Mouse (Mus musculus): ENCODE measurements at regions not wholly inside any gene's neighbourhood (a gene's known extent, or its start where the extent isn't known, plus 50 kb on each side); places are given as distances from the start of the nearest gene placed in this dataset.

DNA sequence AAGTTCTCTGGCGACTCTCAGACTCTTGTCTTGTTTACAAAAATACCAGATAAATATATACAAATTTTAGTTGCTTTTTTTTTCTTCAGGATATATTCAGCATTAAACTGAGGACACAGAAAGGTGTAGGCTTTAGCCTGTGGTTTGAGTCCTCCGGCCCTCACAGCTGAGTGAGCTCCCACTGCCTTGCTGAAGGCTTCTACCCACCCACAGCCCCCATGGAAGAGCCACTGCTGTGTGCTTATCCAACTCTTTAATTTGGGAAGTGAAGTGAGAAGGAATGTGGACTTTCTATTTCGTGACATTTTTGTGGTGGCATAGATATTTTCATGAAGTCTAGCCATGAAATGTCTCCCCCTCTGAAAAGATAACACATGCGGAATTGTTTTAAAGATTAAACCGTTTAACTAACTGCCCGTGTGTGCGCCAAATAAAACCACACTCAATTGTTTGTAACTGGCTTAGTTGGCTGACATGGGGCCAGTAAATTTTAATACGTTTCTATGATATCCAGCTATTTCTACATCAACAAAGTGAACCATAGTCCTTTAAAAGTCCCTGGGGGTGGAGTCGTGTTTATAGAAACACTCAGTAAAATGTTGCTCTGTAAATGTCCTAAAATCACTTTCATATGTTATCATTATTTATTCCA lies 174.1 kb downstream of the Slc38a4 start:
- no peak for ATAC-seq (ENCODE audit: poor library complexity, severe bottlenecking)

DNA sequence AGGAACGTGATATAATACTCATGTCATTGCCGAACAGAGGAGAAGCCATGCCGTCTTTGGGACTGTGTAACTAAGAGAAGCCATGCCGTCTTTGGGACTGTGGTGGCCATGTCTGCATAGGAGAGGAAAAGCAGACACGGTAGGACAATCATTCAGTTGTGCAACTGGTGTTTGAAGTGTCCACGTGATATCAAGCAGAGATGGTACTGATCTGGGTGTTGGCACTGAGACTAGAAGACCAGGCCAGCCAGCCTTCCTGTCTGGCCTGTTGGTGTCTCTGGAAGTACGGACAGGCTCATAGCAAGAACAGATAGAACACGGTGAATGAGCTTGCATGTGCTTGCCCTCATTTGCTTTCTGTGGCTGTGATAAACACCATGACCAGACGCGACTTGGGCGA lies 175.7 kb downstream of the Slc38a4 start:
- no peak for ATAC-seq (ENCODE audit: poor library complexity, severe bottlenecking)

DNA sequence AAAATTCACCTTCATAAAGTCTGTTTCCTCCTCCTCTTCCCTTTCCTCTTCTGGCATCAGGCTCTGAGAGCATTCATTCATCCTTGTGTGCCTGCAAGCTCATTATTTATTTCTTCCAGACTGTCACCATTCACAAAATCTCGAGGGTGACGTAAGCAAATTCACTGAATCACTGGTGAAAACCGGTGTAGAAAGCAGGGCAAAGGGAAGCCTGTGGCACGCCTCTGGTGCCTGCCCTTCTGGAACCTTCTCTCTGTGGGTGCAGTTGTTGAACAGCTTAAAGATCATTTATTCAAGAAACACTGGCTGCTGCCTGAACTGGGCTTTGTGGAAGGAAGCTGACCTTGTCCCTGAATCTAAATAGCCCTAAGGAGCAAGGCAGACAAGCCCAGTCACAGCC lies 177.0 kb downstream of the Slc38a4 start:
- no peak for ATAC-seq (ENCODE audit: poor library complexity, severe bottlenecking)

DNA sequence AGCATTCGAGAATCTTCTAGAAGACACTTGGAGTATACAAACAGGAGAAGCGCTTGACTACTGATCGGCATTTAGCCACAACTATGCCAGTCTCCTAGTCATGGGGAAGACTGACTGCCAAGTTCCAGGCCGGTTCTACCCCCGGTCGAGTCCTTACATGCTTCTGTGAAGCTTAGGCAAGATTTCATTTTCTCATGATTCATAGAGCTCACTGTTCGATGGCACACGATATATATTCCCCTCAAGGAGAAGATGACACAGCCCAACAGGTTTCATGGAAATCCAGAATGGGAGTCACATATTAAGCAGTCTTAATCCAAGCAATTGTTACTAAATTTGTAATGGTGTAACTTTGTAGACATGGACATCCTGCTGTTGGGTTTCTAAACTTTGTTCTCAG lies 177.8 kb downstream of the Slc38a4 start:
- no peak for ATAC-seq (ENCODE audit: poor library complexity, severe bottlenecking)

DNA sequence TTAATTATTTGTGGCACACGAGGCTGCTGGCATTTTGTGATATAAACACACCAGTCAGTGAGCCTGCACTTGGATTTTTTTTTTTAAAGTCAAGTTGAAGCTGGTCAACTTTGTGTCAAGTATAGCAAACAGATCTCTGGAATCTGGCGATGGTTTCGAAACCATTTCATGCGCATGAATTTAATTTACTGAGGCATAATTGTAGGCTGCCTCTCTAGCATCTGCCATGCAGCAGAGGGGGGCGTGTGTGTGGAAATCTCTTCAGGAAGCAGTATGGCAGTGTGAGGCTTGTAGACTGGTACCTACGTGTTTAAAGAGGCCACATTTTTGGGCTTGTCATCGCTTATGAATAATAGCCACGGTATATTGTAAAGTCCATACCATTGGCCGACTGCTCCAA lies 177.7 kb upstream of the Slc38a2 start:
- ATAC-seq (ENCODE audit: poor library complexity, severe bottlenecking) = no peak

DNA sequence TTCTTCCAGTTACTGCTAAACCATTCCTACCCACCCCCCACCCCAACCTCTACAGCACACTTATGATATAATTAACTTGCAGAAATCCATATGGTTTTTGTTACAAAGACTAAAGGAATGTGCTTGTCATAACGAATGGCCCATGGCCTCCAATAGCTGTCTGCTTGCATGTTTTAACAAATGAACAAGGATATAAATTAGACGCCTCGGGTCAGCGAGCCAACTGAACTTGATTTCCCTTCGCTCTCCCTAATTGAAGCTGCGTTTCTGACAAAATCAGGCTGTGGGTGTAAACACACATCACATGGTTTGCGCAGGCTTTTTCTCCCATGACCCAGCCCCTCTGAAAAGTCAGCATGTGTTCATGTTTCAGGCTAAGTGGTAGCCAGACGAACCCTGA lies 174.6 kb upstream of the Slc38a2 start:
- no peak for ATAC-seq (ENCODE audit: poor library complexity, severe bottlenecking)

DNA sequence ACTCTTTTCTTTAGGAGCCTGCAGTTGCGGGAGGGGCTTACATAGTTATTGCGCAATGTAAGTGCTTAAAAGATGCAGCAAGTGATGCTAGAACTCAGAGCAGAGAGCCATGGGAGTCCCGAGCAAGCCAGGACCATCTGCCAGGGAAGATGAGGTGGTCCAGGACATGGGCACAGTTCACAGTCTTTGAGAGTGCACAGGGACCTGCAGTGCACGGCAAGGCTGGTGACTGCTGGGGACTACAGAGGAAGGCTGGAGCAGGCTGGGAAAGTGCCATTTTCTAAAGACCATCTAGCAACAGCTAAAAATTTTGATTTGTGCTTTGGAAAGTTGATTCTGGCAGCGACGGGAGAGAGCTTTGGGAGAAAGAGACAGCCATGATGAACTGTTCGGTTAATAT lies 174.0 kb upstream of the Slc38a2 start:
- no peak for ATAC-seq (ENCODE audit: poor library complexity, severe bottlenecking)

DNA sequence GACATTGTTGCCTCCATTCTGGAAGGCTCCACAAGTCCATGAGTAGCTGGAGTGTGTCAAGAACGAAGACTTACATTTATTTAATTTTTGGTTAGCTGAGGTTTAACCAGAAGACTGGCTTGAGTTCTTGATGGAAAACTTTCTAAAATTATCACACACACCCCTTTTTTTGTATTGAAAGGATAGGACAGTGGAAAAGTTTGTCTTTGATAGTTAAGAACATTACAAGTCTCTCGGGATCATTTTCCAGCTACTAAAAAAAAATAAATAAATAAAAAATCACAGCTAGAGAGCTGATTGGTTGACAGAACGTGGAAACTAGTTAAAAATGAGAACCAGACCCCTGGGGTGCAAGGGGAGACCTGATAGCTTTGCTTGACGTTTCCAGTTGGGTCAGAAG lies 173.6 kb upstream of the Slc38a2 start:
- ATAC-seq (ENCODE audit: poor library complexity, severe bottlenecking) = no peak

DNA sequence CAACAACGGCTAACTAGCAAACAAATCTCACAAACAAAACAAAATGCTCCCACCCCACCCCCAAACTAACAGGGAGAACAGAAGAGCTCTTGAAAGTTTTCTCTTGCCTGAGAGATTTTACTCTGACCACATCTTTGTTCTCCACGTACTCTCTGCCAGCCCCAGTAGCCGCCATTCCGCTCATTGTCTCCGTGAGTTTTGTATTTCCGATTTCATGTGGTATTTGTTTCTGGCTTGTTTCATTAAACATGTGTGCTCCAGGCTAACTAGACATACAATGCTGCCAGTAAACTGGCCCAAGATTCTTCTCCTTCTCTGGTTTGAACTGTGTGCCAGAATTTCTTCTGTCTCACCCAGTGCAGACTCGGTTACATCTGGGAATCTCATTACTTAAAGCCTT lies 168.2 kb upstream of the Slc38a2 start:
- ATAC-seq (ENCODE audit: poor library complexity, severe bottlenecking) = no peak

DNA sequence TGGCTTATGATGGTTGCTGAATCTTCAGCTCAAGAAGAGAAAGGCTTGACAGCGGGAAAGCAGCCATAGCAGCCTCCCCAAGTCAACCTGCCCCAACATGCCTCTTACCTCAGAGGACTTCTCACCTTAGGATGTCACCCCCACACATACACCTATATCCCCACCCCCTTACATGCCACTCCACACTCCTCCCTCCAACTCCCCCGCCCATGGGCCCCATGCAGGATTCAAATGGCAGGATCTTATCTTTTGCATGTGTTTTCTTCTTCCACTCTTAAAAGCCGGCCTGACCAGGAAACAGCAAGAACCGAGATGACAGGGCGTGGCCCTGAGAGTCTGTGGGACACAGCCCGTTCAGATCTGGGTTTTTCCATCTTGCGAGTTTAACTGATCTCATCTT lies 166.4 kb upstream of the Slc38a2 start:
- no peak for ATAC-seq (ENCODE audit: poor library complexity, severe bottlenecking)

DNA sequence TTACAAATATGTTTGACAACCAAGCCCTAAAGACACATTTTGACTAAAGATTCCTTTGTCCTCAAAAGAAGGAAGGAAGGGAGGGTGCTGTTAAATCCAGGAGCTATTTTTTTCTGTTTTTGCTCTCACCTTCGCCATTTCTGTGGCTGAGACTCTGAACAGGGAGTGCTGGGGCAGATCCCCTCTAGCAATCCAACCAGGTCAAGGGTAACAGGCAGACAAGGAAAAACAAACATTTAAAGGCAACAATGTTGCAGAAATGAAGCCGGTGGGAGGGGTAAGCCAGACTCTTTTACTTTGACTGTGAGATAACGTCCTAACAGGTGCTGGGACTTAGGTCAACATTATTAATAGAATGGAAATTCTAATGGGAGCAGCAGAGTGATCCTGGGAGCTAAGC lies 158.2 kb upstream of the Slc38a2 start:
- ATAC-seq (ENCODE audit: poor library complexity, severe bottlenecking) = no peak

DNA sequence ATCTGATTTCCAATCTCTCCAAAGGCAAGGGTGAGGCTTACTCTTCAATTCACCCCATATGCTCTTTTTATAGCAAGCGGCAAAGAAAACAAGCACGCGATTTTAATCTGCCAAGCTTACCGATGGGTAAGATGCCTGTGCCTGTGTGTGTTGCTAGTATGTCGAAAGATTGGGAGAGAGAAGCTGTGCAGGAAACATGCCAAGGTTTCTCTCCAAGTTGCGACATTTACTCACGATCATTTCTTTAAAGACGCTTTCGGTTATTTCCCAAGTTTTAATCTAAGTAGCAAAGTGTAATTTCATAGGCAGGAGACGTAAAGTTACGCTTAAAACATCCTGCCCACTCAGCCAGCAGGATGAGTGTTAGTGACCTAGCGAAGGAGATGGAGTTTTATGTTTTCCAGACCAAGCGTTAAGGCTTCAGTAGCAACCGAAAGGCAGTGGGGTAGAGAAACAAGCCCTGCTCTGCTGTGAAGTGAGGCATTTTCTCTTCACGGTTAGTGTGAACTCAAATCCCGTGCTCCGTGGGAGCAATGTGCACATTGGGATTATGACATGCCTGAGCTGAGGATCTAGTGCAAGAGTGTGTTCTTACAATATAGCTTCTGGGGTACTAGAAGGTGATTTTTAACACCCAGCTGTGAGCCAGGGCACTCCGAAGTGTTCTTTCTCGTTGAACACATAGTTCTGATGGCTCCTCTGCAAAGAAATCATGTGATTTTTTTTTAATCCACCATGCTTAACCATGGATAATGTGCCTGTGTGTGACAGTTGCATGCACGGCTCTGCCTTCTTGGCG lies 152.6 kb upstream of the Slc38a2 start:
- peak; percentile 33; the same call in 1 of the 2 replicates for ATAC-seq (ENCODE audit: poor library complexity, severe bottlenecking)

DNA sequence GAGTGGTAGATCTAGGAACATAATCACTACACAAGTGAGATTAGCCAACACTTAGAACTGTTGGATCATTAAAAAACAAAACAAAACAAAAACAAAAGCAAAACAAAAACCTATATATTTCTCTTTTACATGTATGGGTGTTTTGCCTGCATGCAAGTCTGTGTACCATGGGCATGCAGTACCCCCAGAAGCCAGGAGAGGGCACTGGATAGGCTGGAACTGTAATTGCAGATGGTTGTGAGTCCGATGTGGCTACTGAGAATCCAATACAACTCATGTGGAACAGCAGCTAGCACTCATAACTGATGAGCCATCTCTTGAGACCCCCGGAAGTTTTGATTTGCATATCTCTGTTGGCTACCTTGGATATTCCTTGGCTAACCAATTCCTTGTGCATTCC lies 148.6 kb upstream of the Slc38a2 start:
- ATAC-seq (ENCODE audit: poor library complexity, severe bottlenecking) = peak; percentile 59

DNA sequence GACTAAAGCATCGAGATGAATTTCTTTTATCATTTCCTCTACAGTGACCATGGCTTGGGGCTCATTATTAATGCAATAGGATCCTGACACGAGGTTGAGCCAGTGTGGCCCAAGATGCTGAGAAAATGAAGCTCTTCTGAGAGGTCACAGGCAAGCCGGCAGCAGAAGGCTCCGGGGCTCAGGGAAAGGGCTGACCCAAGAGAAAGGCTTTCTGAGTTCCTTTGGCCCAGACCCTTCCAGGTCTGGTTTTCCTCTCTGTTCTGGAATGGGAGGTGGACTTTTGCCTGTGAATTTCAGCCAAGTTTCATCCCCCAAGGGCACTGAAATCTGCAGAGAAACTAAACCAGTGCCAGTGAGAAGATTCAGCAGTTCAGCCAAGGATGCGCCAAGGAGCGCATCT lies 145.7 kb upstream of the Slc38a2 start:
- no peak for ATAC-seq (ENCODE audit: poor library complexity, severe bottlenecking)

DNA sequence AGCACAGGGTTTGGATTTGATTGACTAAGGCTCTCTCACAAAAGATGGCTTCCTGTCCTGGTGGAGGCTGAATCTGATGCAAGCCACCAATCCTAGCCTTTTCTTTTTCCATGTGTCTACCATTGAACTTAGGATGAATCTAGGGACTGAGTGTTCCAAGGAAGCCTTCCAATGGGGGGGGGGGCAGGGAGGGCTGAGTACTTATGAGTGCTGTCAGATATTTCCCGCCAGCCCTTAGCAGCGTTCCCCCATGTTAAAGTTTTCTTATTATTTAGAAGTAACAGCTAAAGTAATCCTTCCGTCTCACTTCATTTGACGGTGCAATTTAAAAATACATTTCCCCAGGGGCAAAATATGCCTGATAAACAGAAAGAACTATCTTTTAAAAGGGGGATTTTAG lies 144.8 kb upstream of the Slc38a2 start:
- ATAC-seq (ENCODE audit: poor library complexity, severe bottlenecking) = no peak

DNA sequence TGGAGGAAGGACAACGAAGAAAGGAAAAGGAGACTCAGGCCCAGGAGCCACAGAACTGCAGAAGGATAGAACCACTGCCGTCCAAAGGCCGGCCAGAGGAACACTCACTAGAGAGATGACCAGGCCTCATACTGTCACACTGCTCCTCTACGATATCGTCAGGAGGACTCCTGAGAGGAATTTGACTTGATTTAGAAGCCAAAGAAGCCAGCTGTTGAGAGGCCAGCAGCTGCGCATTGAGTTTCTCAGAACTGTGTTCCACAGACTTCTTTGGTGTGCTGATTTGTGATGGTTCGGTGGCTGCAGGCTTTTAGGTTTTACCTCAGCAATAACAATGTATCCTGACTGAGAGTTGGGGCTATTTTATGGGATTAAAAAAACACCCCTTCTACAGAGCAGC lies 144.1 kb upstream of the Slc38a2 start:
- ATAC-seq (ENCODE audit: poor library complexity, severe bottlenecking) = no peak

DNA sequence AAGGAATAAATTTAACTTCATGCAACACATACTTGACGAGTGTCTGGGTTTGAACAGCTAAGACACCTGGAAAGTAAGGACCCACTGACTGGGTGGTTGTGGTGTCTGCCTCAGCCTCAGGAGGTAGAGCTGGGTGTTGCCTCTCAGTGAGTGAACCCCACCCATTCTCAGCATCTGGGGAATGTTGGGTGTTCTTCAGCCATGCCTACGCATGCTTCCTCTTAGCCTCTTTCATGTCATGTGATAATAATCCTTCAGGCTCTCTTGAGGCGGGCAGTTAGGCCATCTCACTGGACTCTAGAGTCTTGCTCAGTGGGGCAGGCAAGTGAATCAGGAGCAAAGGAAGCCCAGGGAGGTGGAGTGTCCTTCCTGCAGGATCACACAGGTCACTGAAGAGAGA lies 143.4 kb upstream of the Slc38a2 start:
- ATAC-seq (ENCODE audit: poor library complexity, severe bottlenecking) = no peak

DNA sequence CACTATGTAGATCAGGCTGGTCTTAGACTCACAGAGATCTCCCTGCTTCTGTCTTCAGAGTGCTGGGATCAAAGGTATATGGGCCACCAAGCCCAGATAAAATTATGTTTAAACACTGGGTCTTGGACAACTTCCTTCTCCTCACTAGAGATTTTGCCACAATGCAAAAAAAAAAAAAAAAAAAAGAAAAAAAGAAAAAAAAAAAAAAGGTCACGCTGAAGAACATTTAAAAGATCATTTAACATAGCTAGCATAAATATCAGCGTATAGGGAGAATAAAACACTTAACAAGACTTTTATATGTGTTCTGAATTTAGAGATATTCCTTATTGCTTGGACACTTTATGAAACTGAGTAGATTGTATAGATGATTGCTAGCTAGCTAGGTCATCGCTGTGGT lies 137.1 kb upstream of the Slc38a2 start:
- no peak for ATAC-seq (ENCODE audit: poor library complexity, severe bottlenecking)

DNA sequence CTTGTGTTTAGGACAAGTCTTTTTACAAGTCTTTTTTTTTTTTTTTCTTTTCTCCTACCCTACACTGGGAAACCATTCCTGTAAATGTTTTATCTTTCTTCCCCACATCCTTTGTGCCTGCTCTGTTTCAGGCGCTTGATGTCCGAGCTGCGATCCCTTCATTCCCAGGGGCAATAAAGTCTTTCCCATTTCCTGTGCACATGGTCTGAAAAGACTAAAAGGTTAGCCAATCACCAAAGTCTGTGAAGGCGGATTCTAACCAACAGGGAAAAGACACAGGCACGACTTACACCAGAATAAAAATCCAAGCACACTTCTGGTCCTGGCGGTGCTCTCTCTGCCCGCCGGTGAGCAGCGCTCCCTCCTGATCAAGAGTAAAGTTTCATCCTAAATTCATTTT lies 135.3 kb upstream of the Slc38a2 start:
- ATAC-seq (ENCODE audit: poor library complexity, severe bottlenecking) = no peak

DNA sequence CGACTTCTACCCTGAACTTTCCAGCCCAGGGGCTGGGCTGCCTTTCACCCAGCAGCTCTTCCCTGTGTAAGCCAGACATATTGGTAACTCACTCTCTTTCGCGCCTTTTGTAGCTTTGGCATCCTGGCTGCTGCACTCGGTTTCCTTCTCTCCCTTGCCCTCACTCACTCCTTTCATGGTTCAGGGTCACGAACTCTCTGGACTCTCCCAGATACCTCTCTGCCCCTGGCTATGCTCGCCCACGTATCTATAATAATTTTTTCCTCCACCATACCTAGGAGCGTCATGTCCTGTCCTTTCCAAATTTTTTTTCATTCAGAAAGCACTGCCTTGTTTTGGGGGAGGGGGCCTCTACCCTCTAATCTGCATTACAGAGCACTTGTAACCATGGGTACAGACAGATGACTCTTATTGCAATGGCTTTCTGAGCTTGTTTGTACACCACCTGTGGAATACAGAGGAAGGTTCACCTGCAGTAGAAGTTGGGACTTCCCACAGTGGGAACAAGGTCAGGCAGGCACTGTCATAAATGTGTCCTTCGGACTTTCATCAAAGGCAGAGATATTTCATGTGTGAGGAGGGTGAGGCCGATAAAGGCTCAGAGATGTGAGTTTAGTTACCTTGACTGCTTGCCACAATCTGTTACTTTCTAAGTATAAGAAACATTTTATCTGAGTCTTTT lies 134.8 kb upstream of the Slc38a2 start:
- ATAC-seq (ENCODE audit: poor library complexity, severe bottlenecking) = no peak

DNA sequence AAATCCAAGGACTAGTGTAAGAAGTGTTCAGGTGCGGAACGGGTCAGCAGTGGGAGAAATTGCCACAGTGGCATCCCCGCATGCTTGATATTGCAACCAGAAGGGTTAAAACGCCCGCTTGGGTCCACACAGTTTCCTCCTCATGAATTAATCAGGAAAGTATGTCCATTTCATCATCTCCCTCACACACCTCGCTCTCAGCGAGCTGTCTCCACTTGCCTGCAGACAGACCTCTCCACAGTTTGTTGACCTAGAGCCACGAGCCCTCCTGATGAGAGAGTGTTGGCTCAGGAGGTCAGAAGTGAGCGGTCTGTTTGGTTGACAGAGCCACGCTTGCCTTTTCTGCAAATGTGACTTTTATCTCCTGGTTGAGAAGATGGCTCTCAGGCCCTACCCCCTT lies 132.9 kb upstream of the Slc38a2 start:
- ATAC-seq (ENCODE audit: poor library complexity, severe bottlenecking) = no peak

DNA sequence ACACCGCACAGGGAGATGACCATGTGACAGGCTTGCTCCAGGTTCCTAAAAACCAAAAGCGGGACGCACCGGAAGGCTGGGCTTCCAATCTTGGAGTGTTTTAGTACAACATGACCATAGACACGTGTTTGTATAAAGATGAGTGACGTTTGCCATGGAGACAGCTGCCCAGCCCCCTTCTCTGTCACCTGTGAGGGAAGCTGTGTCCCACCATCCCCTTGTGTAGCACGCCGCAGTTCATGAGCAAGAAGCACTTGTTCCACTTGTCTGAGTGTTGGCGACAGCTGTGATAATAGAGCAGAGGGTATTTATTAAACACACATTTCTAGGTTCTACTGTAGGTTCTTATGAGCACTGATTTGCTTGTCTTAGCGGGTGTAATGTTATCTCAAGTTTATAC lies 131.7 kb upstream of the Slc38a2 start:
- no peak for ATAC-seq (ENCODE audit: poor library complexity, severe bottlenecking)
